Mouse (Mus musculus): ENCODE measurements at regions not wholly inside any gene's neighbourhood (a gene's known extent, or its start where the extent isn't known, plus 50 kb on each side); places are given as distances from the start of the nearest gene placed in this dataset.

- Histone ChIP-seq H3K4me2 (replicated peaks) (no peak overlapping the region), H3K27ac (no peak overlapping the region), H3K27me3 (replicated peaks) (no peaks in the 10 kb centered on the region), H3K9me3 (no peaks in the 10 kb centered on the region), H3K4me3 (replicated peaks) (no peak overlapping the region), H3K9ac (no peak overlapping the region), H3K36me3 (no peaks in the 10 kb centered on the region), H3K4me1 (replicated peaks) (no peaks in the 10 kb centered on the region)
- 78% methylated on average over 11 of the region's 11 CpGs for WGBS
- ATAC-seq = no peak
These were observed 174.8 kb downstream of the Sox2 start for GRCm38 (mm10) chr3:34825036-34825435.

DNA sequence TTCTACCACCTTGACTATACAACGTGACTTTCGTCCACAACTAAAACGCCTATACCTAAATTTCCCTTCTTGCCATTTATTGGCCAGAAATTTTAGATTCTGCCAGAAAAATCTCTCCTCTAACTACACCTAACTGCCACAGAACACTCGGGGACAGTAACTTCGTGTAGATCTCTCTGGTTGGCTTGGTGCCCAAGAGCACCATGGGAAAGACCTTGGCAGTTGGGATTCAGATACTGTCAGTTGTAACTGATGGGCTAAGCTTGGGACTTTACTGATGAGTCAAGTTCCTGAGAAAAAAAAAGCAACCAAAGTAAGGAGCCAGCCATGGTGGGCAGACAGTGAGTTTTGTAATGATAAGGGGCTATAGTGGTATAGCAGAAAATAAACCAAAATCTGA is 176.2 kb downstream of the Sox2 start:
- Histone ChIP-seq H3K9ac (no peak overlapping the region), H3K36me3 (no peaks in the 10 kb centered on the region), H3K27ac (no peak overlapping the region), H3K9me3 (no peaks in the 10 kb centered on the region), H3K4me3 (replicated peaks) (no peak overlapping the region), H3K27me3 (replicated peaks) (no peaks in the 10 kb centered on the region), H3K4me1 (replicated peaks) (no peaks in the 10 kb centered on the region), H3K4me2 (replicated peaks) (no peak overlapping the region)
- WGBS = 88% methylated on average over 5 of the region's 5 CpGs
- no peak for ATAC-seq

DNA sequence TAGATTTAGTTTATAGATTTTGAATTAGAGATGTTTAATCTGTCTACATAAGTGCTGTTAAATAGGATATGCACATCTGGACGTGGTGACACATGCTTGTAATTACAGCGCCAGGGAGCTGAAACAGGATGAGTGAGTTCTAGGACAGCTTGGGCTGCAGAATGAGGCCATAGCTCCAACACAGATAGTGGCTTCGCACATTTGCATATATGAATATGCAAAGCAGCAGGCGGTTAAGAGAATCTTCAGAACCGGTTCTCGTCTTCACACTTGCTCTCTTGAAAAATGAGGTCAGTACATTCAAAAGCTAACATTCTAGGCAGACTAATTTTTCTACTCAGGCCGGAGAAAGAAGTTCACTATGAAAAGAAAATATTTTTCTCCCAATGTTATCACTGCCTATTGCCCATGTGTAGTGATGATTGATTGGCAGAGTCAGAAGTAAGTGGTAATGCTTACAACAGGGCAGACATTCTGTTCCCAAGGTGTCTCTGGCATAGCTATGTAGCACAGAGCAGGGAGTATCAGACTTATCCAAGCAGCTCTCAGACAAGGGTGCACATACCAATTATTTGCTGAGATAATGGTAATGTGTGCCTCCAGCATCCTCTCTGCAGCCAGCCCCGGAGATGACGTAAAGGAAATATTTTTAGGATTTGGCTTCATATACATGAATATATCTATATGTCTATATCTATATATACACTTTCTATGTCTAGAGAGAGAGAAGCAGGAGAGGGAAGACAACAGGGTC is 178.4 kb downstream of the Sox2 start:
- Histone ChIP-seq H3K9me3 (no peaks in the 10 kb centered on the region), H3K4me2 (replicated peaks) (no peak overlapping the region), H3K4me1 (replicated peaks) (no peaks in the 10 kb centered on the region), H3K9ac (no peak overlapping the region), H3K36me3 (no peaks in the 10 kb centered on the region), H3K4me3 (replicated peaks) (no peak overlapping the region), H3K27ac (no peak overlapping the region), H3K27me3 (replicated peaks) (no peaks in the 10 kb centered on the region)
- no peak for ATAC-seq
- WGBS = 66% methylated on average over 9 of the region's 9 CpGs

- no peak overlapping the region for H3K27ac ChIP-seq
These were observed 186.6 kb downstream of the Sox2 start for GRCm38 (mm10) chr3:34836741-34837267.

GRCm38 (mm10) chr3:34837644-34838332 is 187.6 kb downstream of the Sox2 start:
- Histone ChIP-seq H3K27me3 (replicated peaks) (no peaks in the 10 kb centered on the region), H3K4me3 (replicated peaks) (no peak overlapping the region)

More at GRCm38 (mm10) chr3:34836741-34837267, 186.6 kb downstream of the Sox2 start:
- no peak overlapping the region for H3K9ac ChIP-seq
- no peak overlapping the region for H3K4me2 ChIP-seq (replicated peaks)
- H3K27me3 ChIP-seq (replicated peaks) = no peaks in the 10 kb centered on the region
- H3K9me3 ChIP-seq = no peaks in the 10 kb centered on the region
- 83% methylated on average over 8 of the region's 8 CpGs for WGBS
- H3K4me1 ChIP-seq (replicated peaks) = no peaks in the 10 kb centered on the region
- no peaks in the 10 kb centered on the region for H3K36me3 ChIP-seq
- H3K4me3 ChIP-seq (replicated peaks) = no peak overlapping the region
- no peak for ATAC-seq

GRCm38 (mm10) chr3:34860877-34861649 is 210.9 kb downstream of the Sox2 start:
- Histone ChIP-seq H3K4me3 (replicated peaks) (no peak overlapping the region), H3K27me3 (replicated peaks) (no peaks in the 10 kb centered on the region), H3K4me1 (replicated peaks) (no peaks in the 10 kb centered on the region), H3K36me3 (no peaks in the 10 kb centered on the region), H3K4me2 (replicated peaks) (no peak overlapping the region), H3K27ac (no peak overlapping the region), H3K9me3 (no peaks in the 10 kb centered on the region), H3K9ac (no peak overlapping the region)
- 59% methylated on average over 16 of the region's 16 CpGs for WGBS
- ATAC-seq = 0 out of 2 replicates have a peak, but pooled peaks have one; percentile 36

More at GRCm38 (mm10) chr3:34837644-34838332, 187.6 kb downstream of the Sox2 start:
- no peak overlapping the region for H3K9ac ChIP-seq
- H3K9me3 ChIP-seq = no peaks in the 10 kb centered on the region
- no peak overlapping the region for H3K27ac ChIP-seq
- no peak overlapping the region for H3K4me2 ChIP-seq (replicated peaks)
- whole genome bisulfite sequencing = 65% methylated on average over 11 of the region's 11 CpGs
- H3K36me3 ChIP-seq = no peaks in the 10 kb centered on the region
- no peaks in the 10 kb centered on the region for H3K4me1 ChIP-seq (replicated peaks)
- ATAC-seq = 0 out of 2 replicates have a peak, but pooled peaks have one; percentile 25

GRCm38 (mm10) chr3:34868698-34869409 is 218.6 kb downstream of the Sox2 start:
- Histone ChIP-seq H3K36me3 (no peaks in the 10 kb centered on the region), H3K27ac (no peak overlapping the region), H3K4me2 (replicated peaks) (0 out of 2 replicates have a peak overlapping the region, but pooled peaks have one; percentile 9), H3K4me3 (replicated peaks) (no peak overlapping the region), H3K4me1 (replicated peaks) (0 out of 2 replicates have a peak, but pooled peaks cover 4% of the 10 kb centered on the region), H3K27me3 (replicated peaks) (no peaks in the 10 kb centered on the region), H3K9ac (no peak overlapping the region), H3K9me3 (no peaks in the 10 kb centered on the region)
- 13% methylated on average over 16 of the region's 16 CpGs for WGBS
- ATAC-seq = peak; percentile 75

- no peak for ATAC-seq
- Histone ChIP-seq H3K4me1 (replicated peaks) (0 out of 2 replicates have a peak, but pooled peaks cover 4% of the 10 kb centered on the region), H3K27ac (no peak overlapping the region), H3K4me3 (replicated peaks) (no peak overlapping the region), H3K27me3 (replicated peaks) (no peaks in the 10 kb centered on the region), H3K9ac (no peak overlapping the region), H3K9me3 (no peaks in the 10 kb centered on the region), H3K36me3 (no peaks in the 10 kb centered on the region), H3K4me2 (replicated peaks) (no peak overlapping the region)
- WGBS = 85% methylated on average over 6 of the region's 6 CpGs
These were observed 219.7 kb downstream of the Sox2 start for GRCm38 (mm10) chr3:34869911-34870310.

GRCm38 (mm10) chr3:34885137-34885536 is 234.9 kb downstream of the Sox2 start:
- WGBS = 64% methylated on average over 5 of the region's 5 CpGs
- Histone ChIP-seq H3K4me3 (replicated peaks) (no peak overlapping the region), H3K9me3 (no peaks in the 10 kb centered on the region), H3K27me3 (replicated peaks) (no peaks in the 10 kb centered on the region), H3K4me1 (replicated peaks) (no peaks in the 10 kb centered on the region), H3K4me2 (replicated peaks) (no peak overlapping the region), H3K27ac (no peak overlapping the region), H3K36me3 (no peaks in the 10 kb centered on the region), H3K9ac (no peak overlapping the region)
- ATAC-seq = no peak

DNA sequence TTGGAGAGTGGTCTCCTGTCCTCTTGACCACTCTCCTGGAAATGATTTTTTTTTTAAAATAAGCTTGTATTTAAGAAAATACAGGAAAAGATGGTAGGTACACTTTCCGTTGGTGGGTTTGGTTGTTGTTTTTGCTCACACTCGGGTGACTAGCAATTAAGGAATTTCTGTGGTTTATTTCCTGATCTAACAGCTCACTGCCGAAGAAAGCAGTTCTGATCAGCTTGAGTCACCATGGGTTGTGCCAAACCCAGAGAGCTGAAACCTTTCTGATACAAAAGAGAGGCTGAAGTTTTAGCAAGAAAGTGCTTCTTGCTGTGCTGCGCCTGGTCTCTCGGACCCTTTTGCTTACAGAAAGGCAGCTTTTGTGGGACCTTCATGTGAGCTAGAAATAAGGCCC is 243.2 kb downstream of the Sox2 start:
- no peak overlapping the region for H3K9ac ChIP-seq
- no peaks in the 10 kb centered on the region for H3K36me3 ChIP-seq
- no peaks in the 10 kb centered on the region for H3K9me3 ChIP-seq
- WGBS = 93% methylated on average over 5 of the region's 5 CpGs
- ATAC-seq = no peak
- no peak overlapping the region for H3K27ac ChIP-seq
- H3K4me1 ChIP-seq (replicated peaks) = no peaks in the 10 kb centered on the region
- H3K4me2 ChIP-seq (replicated peaks) = no peak overlapping the region
- H3K27me3 ChIP-seq (replicated peaks) = no peaks in the 10 kb centered on the region
- no peak overlapping the region for H3K4me3 ChIP-seq (replicated peaks)

GRCm38 (mm10) chr3:34903106-34903505 is 252.9 kb downstream of the Sox2 start:
- Histone ChIP-seq H3K4me1 (replicated peaks) (no peaks in the 10 kb centered on the region), H3K4me3 (replicated peaks) (no peak overlapping the region), H3K36me3 (no peaks in the 10 kb centered on the region), H3K4me2 (replicated peaks) (no peak overlapping the region), H3K9ac (no peak overlapping the region), H3K27ac (no peak overlapping the region), H3K9me3 (no peaks in the 10 kb centered on the region), H3K27me3 (replicated peaks) (no peaks in the 10 kb centered on the region)
- no peak for ATAC-seq
- WGBS = 86% methylated on average over 8 of the region's 8 CpGs

All from intestine, embryonic 15.5 days (tissue).